Mouse (Mus musculus) thymus, postnatal 10 days (tissue): Measurements from ENCODE around the gene Cbr4.
A peak's percentile ranks its signal among the peaks of the same experiment; 100 is the strongest.

ENCODE experiments used
- DNase-seq, 2 experiments: peaks; one replicate each; pipeline ENCODE4 v3.0.0; 2021; ENCODE audit warnings: low spot score in 2 of 2

Gene Cbr4

DNA sequence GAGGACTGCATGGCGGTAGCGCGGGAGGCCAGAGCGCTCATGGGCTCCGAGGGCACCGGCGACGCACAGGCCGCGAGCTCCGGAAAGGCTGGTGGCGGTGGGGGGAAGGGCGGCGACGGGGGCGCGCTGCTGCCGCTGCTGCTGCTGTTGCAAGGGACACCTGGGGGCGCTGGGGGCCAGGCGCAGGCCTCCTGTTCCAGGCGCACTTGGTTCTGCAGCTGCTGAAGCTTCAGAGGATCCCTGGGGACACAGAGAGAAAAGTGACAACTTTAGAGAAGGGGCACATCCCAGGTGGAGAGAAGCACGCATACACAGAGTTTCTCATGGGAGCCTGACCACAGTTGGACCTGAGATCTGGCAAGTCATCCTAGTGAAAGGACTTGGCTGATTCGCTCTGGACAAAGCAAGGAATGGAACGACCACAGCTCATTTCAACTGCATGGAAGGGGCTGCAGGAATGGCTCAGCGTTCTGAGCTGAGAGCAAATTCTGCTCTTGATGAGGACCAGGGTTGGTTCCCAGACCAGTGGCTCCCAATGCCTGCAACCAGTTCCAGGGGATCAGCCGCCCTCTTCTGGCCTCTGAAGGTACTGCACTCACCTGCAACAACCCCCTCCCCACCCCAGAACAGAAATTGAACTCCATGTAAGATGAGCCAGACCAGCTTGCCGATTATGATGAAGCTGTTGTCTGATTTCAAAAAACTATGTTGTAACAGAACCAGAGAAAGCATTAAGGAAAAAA is 62.6 kb downstream of the Cbr4 start:
- peak in 1 of 2 experiments; percentile 12 for DNase-seq

DNA sequence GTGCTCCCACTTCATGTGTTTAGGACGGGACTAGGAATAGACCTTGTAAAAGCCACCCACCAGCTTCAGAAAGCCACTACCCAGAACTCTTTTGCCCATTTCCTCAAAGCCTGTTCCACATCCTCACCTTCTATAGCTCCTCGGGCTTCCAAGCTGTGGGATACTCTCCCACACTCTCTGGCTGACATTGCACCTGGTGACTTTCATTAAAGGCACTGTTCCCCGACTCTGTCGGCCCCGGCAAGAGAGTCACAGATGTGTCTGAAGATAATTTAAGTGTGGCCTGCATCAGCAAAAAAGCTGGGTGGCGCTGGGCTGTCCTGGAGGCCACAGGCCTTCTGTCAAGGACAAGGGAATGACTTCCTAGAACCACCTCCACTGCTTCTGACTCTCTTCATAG is 64.7 kb downstream of the Cbr4 start:
- DNase-seq = no peak

DNA sequence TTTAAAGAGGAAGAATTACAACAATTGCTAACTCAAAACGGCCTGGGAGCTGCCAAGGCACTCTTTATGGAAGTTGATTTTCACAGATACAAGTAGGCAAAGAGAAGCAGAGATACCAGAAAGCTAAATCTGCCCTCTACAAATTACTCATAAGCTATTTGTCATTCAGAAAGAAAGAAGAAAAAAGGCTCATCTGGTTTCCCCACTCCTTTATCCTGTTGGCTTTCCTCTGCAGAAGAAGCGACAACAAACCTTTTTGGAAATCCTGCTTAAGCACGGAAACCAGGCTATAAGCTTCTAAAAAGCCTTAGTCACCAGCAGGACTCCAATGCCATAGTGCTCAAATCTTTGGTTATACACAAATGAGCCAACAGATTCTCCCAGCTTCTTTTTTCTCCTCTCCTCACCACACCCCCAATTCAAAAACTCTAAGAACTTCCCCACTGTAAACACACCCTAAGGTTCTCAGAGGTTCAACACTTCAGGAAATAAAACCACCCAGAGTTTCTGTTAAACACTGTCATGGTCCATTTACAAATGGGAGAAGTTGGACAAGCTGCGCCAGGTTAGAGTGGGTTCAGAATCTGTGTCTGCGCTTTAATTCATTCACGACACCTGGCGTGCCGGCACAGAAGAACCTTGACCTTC is 65.3 kb downstream of the Cbr4 start:
- no peak for DNase-seq

DNA sequence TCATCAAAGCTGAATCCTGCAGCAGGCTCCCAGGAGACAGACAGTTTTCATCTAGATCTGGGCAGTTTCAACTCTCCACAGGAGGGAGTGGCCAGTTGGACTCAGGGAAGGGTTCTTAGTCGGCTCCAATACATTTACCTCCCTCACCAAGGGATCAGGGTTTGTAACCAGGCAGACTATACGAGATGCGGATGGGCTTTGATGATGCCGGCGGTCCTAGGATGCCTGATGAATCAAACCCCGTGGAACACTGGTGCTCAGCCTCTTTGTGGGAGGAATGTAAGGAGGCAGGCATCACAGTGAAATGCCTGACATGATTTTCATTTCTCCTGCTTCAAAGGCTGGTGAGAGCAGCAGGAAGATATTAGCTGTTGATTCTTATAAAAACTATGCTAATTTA is 67.8 kb downstream of the Cbr4 start:
- no peak for DNase-seq

DNA sequence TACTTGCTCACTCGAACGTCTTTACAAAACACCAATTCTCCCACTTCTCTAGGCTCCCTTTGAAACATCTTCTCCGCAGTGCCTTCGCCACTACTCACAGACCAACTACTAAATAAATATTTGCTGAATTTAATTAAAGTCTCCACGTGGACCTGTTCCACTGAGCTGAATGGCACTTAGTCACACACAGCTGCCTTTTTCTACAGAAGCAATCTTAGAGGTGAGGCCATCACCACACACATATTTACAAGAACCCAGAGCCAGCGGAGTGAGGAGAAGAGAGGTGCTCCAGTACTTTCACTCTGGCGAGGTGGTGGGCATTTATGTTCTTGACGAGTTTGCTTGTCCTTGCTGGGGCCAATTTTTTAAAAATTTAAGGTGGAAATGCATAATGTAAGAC is 68.7 kb downstream of the Cbr4 start:
- DNase-seq = no peak
